In the genomic region with DNA sequence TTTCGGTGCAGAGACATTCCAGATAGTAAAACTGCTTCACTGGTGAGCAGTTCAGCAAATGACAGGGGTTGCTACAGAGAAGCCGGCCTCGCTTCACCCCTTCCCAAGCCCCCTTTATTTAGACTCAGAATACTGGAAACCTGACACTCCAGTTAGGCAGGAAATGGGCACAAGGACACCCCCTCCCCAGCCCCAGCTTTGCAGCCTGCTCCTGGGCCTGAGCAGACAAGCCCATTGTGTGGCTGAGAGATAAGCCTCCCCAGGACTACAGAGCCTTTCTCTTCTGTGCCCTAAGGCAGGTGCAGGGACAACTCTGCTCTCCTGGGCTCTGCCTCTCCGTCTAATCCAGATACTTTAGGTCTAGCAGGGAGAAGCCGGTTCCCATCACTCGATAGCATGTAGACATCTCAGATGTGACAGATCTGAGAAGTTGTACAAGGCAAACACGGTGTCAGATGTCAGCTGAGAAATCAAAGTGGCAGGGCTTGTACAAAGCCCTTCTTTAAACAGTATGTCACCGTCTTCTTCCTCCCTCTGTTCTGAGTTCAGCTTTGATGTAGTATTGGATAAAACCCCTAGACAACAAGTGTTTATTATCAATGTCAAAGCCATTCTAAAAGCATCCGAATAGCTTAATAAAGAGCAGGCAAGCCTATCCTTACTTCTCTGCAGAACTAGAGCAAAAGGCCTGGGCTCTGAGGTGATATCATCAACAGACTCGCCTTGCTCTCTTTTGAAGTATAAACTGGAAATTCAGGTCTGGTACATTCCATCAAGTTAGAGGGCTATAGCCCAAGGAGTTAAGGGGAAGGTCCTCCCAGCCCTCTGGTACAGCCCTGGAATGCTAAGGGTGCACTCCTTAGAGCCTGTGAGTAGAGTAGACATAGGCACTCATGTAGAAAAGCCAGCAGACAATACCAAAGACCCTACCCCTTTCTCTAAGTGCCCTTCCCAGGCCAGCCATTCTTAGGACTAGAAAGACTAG, we compare ENCODE assay signal across 8 mouse cellular contexts. TPM values are rescaled to one million over a fixed set of nuclear protein-coding genes. Genes with fewer than 3 reads are reported as not detected.
DNase-seq lines count a peak whose midpoint lies in the region; ATAC-seq and TF ChIP-seq lines count a peak whose summit lies in the region.

No protein-coding gene starts in this region.

- no peaks in the 10 kb centered on the region for H3K27me3 ChIP-seq in heart, embryonic 11.5 days (ENCODE audit: control insufficient read depth, insufficient read depth, low read length)
- no peaks in the 10 kb centered on the region for H3K27me3 ChIP-seq in limb, embryonic 10.5 days (ENCODE audit: low read depth, poor library complexity, severe bottlenecking)
- no peaks in the 10 kb centered on the region for H3K27me3 ChIP-seq in midbrain, embryonic 15.5 days (replicated peaks)

- TF ChIP-seq CTCF in brain, embryonic 14.5 days (IDR thresholded peaks at IDR 0.05; ENCODE audit: borderline replicate concordance, extremely low read depth, insufficient read depth, insufficient read length), result no peak

- no peaks in the 10 kb centered on the region for H3K9me3 ChIP-seq in heart, embryonic 11.5 days (replicated peaks; ENCODE audit: control insufficient read depth, low read length)
- no peaks in the 10 kb centered on the region for H3K9me3 ChIP-seq in limb, embryonic 10.5 days (replicated peaks)
- no peaks in the 10 kb centered on the region for H3K9me3 ChIP-seq in midbrain, embryonic 15.5 days

- peaks cover 38% of the 10 kb centered on the region for H3K4me1 ChIP-seq in heart, embryonic 11.5 days (ENCODE audit: control insufficient read depth, insufficient read depth, low read length)
- peaks cover 36% of the 10 kb centered on the region for H3K4me1 ChIP-seq in limb, embryonic 10.5 days
- H3K4me1 ChIP-seq in midbrain, embryonic 15.5 days, result peaks cover 23% of the 10 kb centered on the region

- H3K36me3 ChIP-seq in heart, embryonic 11.5 days (ENCODE audit: control insufficient read depth, insufficient read depth, low read length), result peaks cover 9% of the 10 kb centered on the region
- H3K36me3 ChIP-seq in limb, embryonic 10.5 days, result peaks cover 26% of the 10 kb centered on the region
- no peaks in the 10 kb centered on the region for H3K36me3 ChIP-seq in midbrain, embryonic 15.5 days (replicated peaks)

- peak overlapping the region; percentile 76 for H3K27ac ChIP-seq in heart, embryonic 11.5 days (ENCODE audit: low read depth, low read length)
- H3K27ac ChIP-seq in limb, embryonic 10.5 days, result peak overlapping the region; percentile 78
- 0 out of 2 replicates have a peak overlapping the region, but pooled peaks have one; percentile 4 for H3K27ac ChIP-seq in midbrain, embryonic 15.5 days

- no peak for DNase-seq in heart, adult 8-10 months (ENCODE audit: low spot score)
- DNase-seq in brain, embryonic 14.5 days (ENCODE audit: low read depth), result peak; percentile 70
- peak; percentile 56 for DNase-seq in limb, embryonic 10.5 days (ENCODE audit: low spot score)
- DNase-seq in adrenal gland, adult 8-10 months, result no peak
- DNase-seq in ovary, postnatal 14 days (ENCODE audit: low spot score), result no peak
- DNase-seq in left cerebral cortex, postnatal 36 days (ENCODE audit: low spot score in 2 of 2), result no peak

- no peak for TF ChIP-seq POLR2A in brain, embryonic 14.5 days (IDR thresholded peaks at IDR 0.05; ENCODE audit: borderline replicate concordance, extremely low read depth, insufficient read depth, insufficient read length, poor library complexity, severe bottlenecking)

- intact Hi-C loops in left cerebral cortex, postnatal 36 days (cut with DNase I), result no loop called here

- peak overlapping the region; percentile 49 for H3K9ac ChIP-seq in heart, embryonic 11.5 days (ENCODE audit: low read depth, low read length)
- no peak overlapping the region for H3K9ac ChIP-seq in midbrain, embryonic 15.5 days

- peak overlapping the region; percentile 39 for H3K4me2 ChIP-seq in heart, embryonic 11.5 days
- no peak overlapping the region for H3K4me2 ChIP-seq in midbrain, embryonic 15.5 days

- WGBS in heart, embryonic 11.5 days (ENCODE audit: insufficient replicate concordance), result 4% methylated on average over 10 of the region's 10 CpGs
- 10% methylated on average over 10 of the region's 10 CpGs for WGBS in limb, embryonic 10.5 days
- WGBS in midbrain, embryonic 15.5 days, result 7% methylated on average over 10 of the region's 10 CpGs

- 0 out of 2 replicates have a peak, but pooled peaks have one; percentile 51 for ATAC-seq in heart, embryonic 11.5 days (replicated peaks; ENCODE audit: insufficient number of reproducible peaks, low FRiP score, low TSS enrichment)
- 0 out of 2 replicates have a peak, but pooled peaks have one; percentile 48 for ATAC-seq in midbrain, embryonic 15.5 days (replicated peaks)

- H3K4me3 ChIP-seq in heart, embryonic 11.5 days (ENCODE audit: low read depth, low read length), result no peak overlapping the region
- H3K4me3 ChIP-seq in limb, embryonic 10.5 days, result 0 out of 2 replicates have a peak overlapping the region, but pooled peaks have one; percentile 15
- no peak overlapping the region for H3K4me3 ChIP-seq in midbrain, embryonic 15.5 days

RNA-seq across cellular contexts. Expression of a gene that starts 21.4 kb away (rescaled TPM):
- polyA plus RNA-seq in heart, embryonic 11.5 days (2014; fragmentation: Nextera tagmentation; extraction: Ambion mirVana), result 16.3 and 21.7 TPM in 2 replicates
- total RNA-seq in heart, adult 8-10 months (2022), result 100 to 1,000 TPM in 2 of 4 experiments, 10 to 100 TPM in 2; 86.5 to 107 (median 100) TPM
- polyA plus RNA-seq in brain, embryonic 14.5 days (2012; rRNA removed), result 9.2 and 11.4 TPM in 2 replicates
- 16.8 and 17.8 TPM in 2 replicates for polyA plus RNA-seq in limb, embryonic 10.5 days (2016; fragmentation: Nextera tagmentation; extraction: Ambion mirVana)
- polyA plus RNA-seq in midbrain, embryonic 15.5 days (2015; fragmentation: Nextera tagmentation; extraction: Ambion mirVana), result 5.2 and 6.0 TPM in 2 replicates
- 10 to 100 TPM; 20.9 to 30.7 (median 26.3) TPM for total RNA-seq in adrenal gland, adult 8-10 months (2022)
- 10 to 100 TPM; 13.7 to 15.8 TPM for total RNA-seq in left cerebral cortex, postnatal 36 days (2021)

Comparison
In these comparisons a context has a peak if more than half of its experiments do, and no peak if none do; other contexts are left out.
1. H3K27ac ChIP-seq: peak in every context shown above with its lines; median percentile 78 in limb, embryonic 10.5 days; 76 in heart, embryonic 11.5 days; 4 in midbrain, embryonic 15.5 days.
2. DNase-seq: peak in brain, embryonic 14.5 days (single experiment) and limb, embryonic 10.5 days (single experiment); none in heart, adult 8-10 months (single experiment), adrenal gland, adult 8-10 months (single experiment), ovary, postnatal 14 days (single experiment) and left cerebral cortex, postnatal 36 days (0 of 2).